Mouse (Mus musculus): ENCODE data around the gene Unc13d.
"Not testable (repeated sequence)": the region's sequence is repeated elsewhere in the genome, so short reads cannot be mapped to it uniquely, and the experiment has no call there.

Gene Unc13d

GRCm38 (mm10) chr11:116101931-116102381 lies 24.2 kb upstream of the Unc13d start:
- peak in 1 of 2 experiments; percentile 61 for DNase-seq (ENCODE audit: inconsistent age in 2 of 2, low spot score in 1 of 2)

- no peak for DNase-seq (ENCODE audit: inconsistent age in 2 of 2, low spot score in 1 of 2)
Observed at GRCm38 (mm10) chr11:116100839-116101238, 23.1 kb upstream of the Unc13d start.

GRCm38 (mm10) chr11:116100385-116100784 lies 22.6 kb upstream of the Unc13d start:
- DNase-seq (ENCODE audit: inconsistent age in 2 of 2, low spot score in 1 of 2), result peak in 1 of 2 experiments; percentile 60

- DNase-seq (ENCODE audit: inconsistent age in 2 of 2, low spot score in 1 of 2), result peak in 1 of 2 experiments; percentile 34
Observed at GRCm38 (mm10) chr11:116099462-116099861, 21.7 kb upstream of the Unc13d start.

GRCm38 (mm10) chr11:116098711-116099460 lies 21.1 kb upstream of the Unc13d start:
- peak in 1 of 2 experiments; percentile 48 for DNase-seq (ENCODE audit: inconsistent age in 2 of 2, low spot score in 1 of 2)

GRCm38 (mm10) chr11:116096213-116097108 lies 18.7 kb upstream of the Unc13d start:
- DNase-seq (ENCODE audit: inconsistent age in 2 of 2, low spot score in 1 of 2), result peak in 1 of 2 experiments; percentile 45

GRCm38 (mm10) chr11:116095573-116095972 lies 17.8 kb upstream of the Unc13d start:
- DNase-seq (ENCODE audit: inconsistent age in 2 of 2, low spot score in 1 of 2), result peak; percentile 73 to 91

- DNase-seq (ENCODE audit: inconsistent age in 2 of 2, low spot score in 1 of 2), result peak in 1 of 2 experiments; percentile 82
Observed at GRCm38 (mm10) chr11:116093771-116094565, 16.2 kb upstream of the Unc13d start.

- not testable (repeated sequence) for DNase-seq (ENCODE audit: inconsistent age in 2 of 2, low spot score in 1 of 2)
Observed at GRCm38 (mm10) chr11:116092959-116093358, 15.2 kb upstream of the Unc13d start.

- no peak for DNase-seq (ENCODE audit: inconsistent age in 2 of 2, low spot score in 1 of 2)
Observed at GRCm38 (mm10) chr11:116091591-116091990, 13.8 kb upstream of the Unc13d start.

GRCm38 (mm10) chr11:116089545-116089944 lies 11.8 kb upstream of the Unc13d start:
- DNase-seq (ENCODE audit: inconsistent age in 2 of 2, low spot score in 1 of 2), result no peak

GRCm38 (mm10) chr11:116088741-116089394 lies 11.1 kb upstream of the Unc13d start:
- DNase-seq (ENCODE audit: inconsistent age in 2 of 2, low spot score in 1 of 2), result peak in 1 of 2 experiments; percentile 48

- peak in 1 of 2 experiments; percentile 39 for DNase-seq (ENCODE audit: inconsistent age in 2 of 2, low spot score in 1 of 2)
Observed at GRCm38 (mm10) chr11:116088188-116088587, 10.4 kb upstream of the Unc13d start.

- peak; percentile 89 to 97 for DNase-seq (ENCODE audit: inconsistent age in 2 of 2, low spot score in 1 of 2)
Observed at GRCm38 (mm10) chr11:116087194-116088130, 9.7 kb upstream of the Unc13d start.

GRCm38 (mm10) chr11:116086258-116087193 lies 8.8 kb upstream of the Unc13d start, which contains the start of gene Wbp2:
TSS of gene Wbp2 (minus strand) at chr11:116086995.
- peak; percentile 98 to 99 for DNase-seq (ENCODE audit: inconsistent age in 2 of 2, low spot score in 1 of 2)

GRCm38 (mm10) chr11:116084166-116084565 lies 6.4 kb upstream of the Unc13d start:
- no peak for DNase-seq (ENCODE audit: inconsistent age in 2 of 2, low spot score in 1 of 2)

- no peak for DNase-seq (ENCODE audit: inconsistent age in 2 of 2, low spot score in 1 of 2)
Observed at GRCm38 (mm10) chr11:116083096-116083672, 5.4 kb upstream of the Unc13d start.

GRCm38 (mm10) chr11:116081081-116081480 lies 3.3 kb upstream of the Unc13d start:
- DNase-seq (ENCODE audit: inconsistent age in 2 of 2, low spot score in 1 of 2), result peak in 1 of 2 experiments; percentile 65

Measured in adrenal gland, adult (tissue).